Mouse (Mus musculus) layer of hippocampus, postnatal 14 days (tissue): ENCODE measurements at regions not wholly inside any gene's neighbourhood (a gene's known extent, or its start where the extent isn't known, plus 50 kb on each side); places are given as distances from the start of the nearest gene placed in this dataset.
A peak's percentile ranks its signal among the peaks of the same experiment; 100 is the strongest.

ENCODE experiments used
- DNase-seq, 2 experiments: peaks; one replicate each; pipeline ENCODE4 v3.0.0; 2021 to 2022; ENCODE audit warnings: low spot score in 2 of 2, mixed read lengths in 1 of 2

- DNase-seq: no peak
Observed at GRCm38 (mm10) chr10:116726031-116726430, 144.7 kb upstream of the Cnot2 start.

- DNase-seq: no peak
Observed at GRCm38 (mm10) chr10:116721986-116722385, 140.7 kb upstream of the Cnot2 start.

- DNase-seq: no peak
Observed at GRCm38 (mm10) chr10:116719616-116720015, 138.3 kb upstream of the Cnot2 start.

- no peak for DNase-seq
Observed at GRCm38 (mm10) chr10:116717961-116718360, 136.7 kb upstream of the Cnot2 start.

GRCm38 (mm10) chr10:116717017-116717643 lies 135.8 kb upstream of the Cnot2 start:
- no peak for DNase-seq

- peak in 1 of 2 experiments; percentile 28 for DNase-seq
Observed at GRCm38 (mm10) chr10:116713456-116713855, 132.1 kb upstream of the Cnot2 start.

GRCm38 (mm10) chr10:116707025-116707424 lies 125.7 kb upstream of the Cnot2 start:
- DNase-seq: no peak

GRCm38 (mm10) chr10:116701281-116701680 lies 120.0 kb upstream of the Cnot2 start:
- DNase-seq: no peak

GRCm38 (mm10) chr10:116699711-116700110 lies 118.4 kb upstream of the Cnot2 start:
- DNase-seq: no peak

GRCm38 (mm10) chr10:116697628-116698316 lies 116.5 kb upstream of the Cnot2 start:
- no peak for DNase-seq

- DNase-seq: no peak
Observed at GRCm38 (mm10) chr10:116693816-116694215, 112.5 kb upstream of the Cnot2 start.

- no peak for DNase-seq
Observed at GRCm38 (mm10) chr10:116686741-116687140, 105.4 kb upstream of the Cnot2 start.

GRCm38 (mm10) chr10:116683374-116683773 lies 102.1 kb upstream of the Cnot2 start:
- DNase-seq: no peak

GRCm38 (mm10) chr10:116678950-116679735 lies 97.8 kb upstream of the Cnot2 start:
- DNase-seq: no peak

GRCm38 (mm10) chr10:116677949-116678348 lies 96.6 kb upstream of the Cnot2 start:
- no peak for DNase-seq

- DNase-seq: no peak
Observed at GRCm38 (mm10) chr10:116675171-116675570, 93.9 kb upstream of the Cnot2 start.

GRCm38 (mm10) chr10:116674348-116674747 lies 93.0 kb upstream of the Cnot2 start:
- DNase-seq: no peak

- DNase-seq: no peak
Observed at GRCm38 (mm10) chr10:116658162-116658962, 77.1 kb upstream of the Cnot2 start.

GRCm38 (mm10) chr10:116655891-116656290 lies 74.6 kb upstream of the Cnot2 start:
- DNase-seq: no peak

- DNase-seq: no peak
Observed at GRCm38 (mm10) chr10:116655018-116655807, 73.9 kb upstream of the Cnot2 start.
